13 mouse cellular contexts compared by ENCODE assay signal in the genomic region with DNA sequence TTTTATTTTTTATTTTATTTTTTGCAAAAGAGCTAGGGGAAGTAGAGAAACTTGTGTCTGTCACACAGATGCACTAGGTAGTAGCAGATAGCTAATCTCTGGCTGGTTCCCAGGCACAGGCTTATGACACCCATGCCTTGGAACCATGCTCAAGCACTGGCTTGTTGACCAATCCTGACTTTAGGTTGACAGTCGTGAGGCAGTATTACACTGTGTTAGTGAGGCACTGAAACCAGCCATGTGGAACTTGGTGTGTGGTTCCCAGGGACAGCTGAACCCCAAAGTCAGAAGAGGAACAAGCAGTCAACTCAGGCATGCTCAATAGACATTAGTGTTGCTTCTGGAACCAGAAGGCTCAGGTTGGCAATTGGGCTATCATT.
DNase-seq lines count a peak whose midpoint lies in the region; ATAC-seq and TF ChIP-seq lines count a peak whose summit lies in the region.
"Had no signal": no experiment of that assay in that cellular context is flagged by ENCODE, and none has a peak within 500 bp of the region (broad histone marks: within the 10 kb centered on the region; RNA-seq: fewer than 3 reads in every experiment).

No protein-coding gene starts in this region.

- no peaks in the 10 kb centered on the region for H3K27me3 ChIP-seq in embryonic facial prominence, embryonic 14.5 days (replicated peaks; ENCODE audit: control insufficient read depth, insufficient read depth, low read length)
- H3K27me3 ChIP-seq in embryonic facial prominence, embryonic 10.5 days (replicated peaks; ENCODE audit: low read depth, poor library complexity, severe bottlenecking) = no peaks in the 10 kb centered on the region
- no peaks in the 10 kb centered on the region for H3K27me3 ChIP-seq in hindbrain, embryonic 15.5 days
- no peaks in the 10 kb centered on the region for H3K27me3 ChIP-seq in hindbrain, embryonic 10.5 days (ENCODE audit: insufficient read depth, poor library complexity, severe bottlenecking)
- H3K27me3 ChIP-seq in lung, postnatal 0 days (replicated peaks; ENCODE audit: insufficient read depth, low read length) = no peaks in the 10 kb centered on the region
- H3K27me3 ChIP-seq: heart, embryonic 12.5 days; hindbrain, embryonic 12.5 days; midbrain, embryonic 15.5 days had no signal

- 82% methylated on average over 1 of the region's 1 CpGs for WGBS in embryonic facial prominence, embryonic 14.5 days
- WGBS in embryonic facial prominence, embryonic 10.5 days = 84% methylated on average over 1 of the region's 1 CpGs
- WGBS in hindbrain, embryonic 15.5 days = 66% methylated on average over 1 of the region's 1 CpGs
- 74% methylated on average over 1 of the region's 1 CpGs for WGBS in hindbrain, embryonic 10.5 days
- WGBS in lung, postnatal 0 days = 45% methylated on average over 1 of the region's 1 CpGs

- peak overlapping the region; percentile 39; the same call in 1 of the 2 replicates for H3K27ac ChIP-seq in embryonic facial prominence, embryonic 14.5 days (replicated peaks; ENCODE audit: low read depth, low read length)
- H3K27ac ChIP-seq in embryonic facial prominence, embryonic 10.5 days (replicated peaks) = no peak overlapping the region
- H3K27ac ChIP-seq in hindbrain, embryonic 15.5 days (replicated peaks) = no peak overlapping the region
- H3K27ac ChIP-seq in hindbrain, embryonic 10.5 days = no peak overlapping the region
- peak overlapping the region; percentile 38; the same call in 1 of the 2 replicates for H3K27ac ChIP-seq in lung, postnatal 0 days (ENCODE audit: low read length)
- H3K27ac ChIP-seq: hindbrain, embryonic 12.5 days; midbrain, embryonic 15.5 days had no signal

- TF ChIP-seq EP300 in lung, postnatal 0 days (IDR thresholded peaks at IDR 0.05) = no peak

- no peak overlapping the region for H3K4me3 ChIP-seq in embryonic facial prominence, embryonic 14.5 days (ENCODE audit: low read depth, low read length)
- H3K4me3 ChIP-seq in embryonic facial prominence, embryonic 10.5 days = no peak overlapping the region
- H3K4me3 ChIP-seq in hindbrain, embryonic 15.5 days = no peak overlapping the region
- no peak overlapping the region for H3K4me3 ChIP-seq in hindbrain, embryonic 10.5 days
- no peak overlapping the region for H3K4me3 ChIP-seq in lung, postnatal 0 days (ENCODE audit: low read depth, low read length)
- H3K4me3 ChIP-seq: heart, embryonic 12.5 days; hindbrain, embryonic 12.5 days; midbrain, embryonic 15.5 days had no signal

- H3K4me1 ChIP-seq in embryonic facial prominence, embryonic 14.5 days (ENCODE audit: control insufficient read depth, insufficient read depth, low read length) = peaks cover 6% of the 10 kb centered on the region; the same call in 1 of the 2 replicates
- no peaks in the 10 kb centered on the region for H3K4me1 ChIP-seq in embryonic facial prominence, embryonic 10.5 days
- no peaks in the 10 kb centered on the region for H3K4me1 ChIP-seq in hindbrain, embryonic 15.5 days (replicated peaks)
- H3K4me1 ChIP-seq in hindbrain, embryonic 10.5 days (replicated peaks) = no peaks in the 10 kb centered on the region
- H3K4me1 ChIP-seq in lung, postnatal 0 days (ENCODE audit: insufficient read depth, low read depth, low read length) = no peaks in the 10 kb centered on the region
- H3K4me1 ChIP-seq: hindbrain, embryonic 12.5 days had no signal

- ATAC-seq in embryonic facial prominence, embryonic 14.5 days (ENCODE audit: low read depth) = peak; percentile 55; the same call in 1 of the 2 replicates
- ATAC-seq in hindbrain, embryonic 15.5 days (ENCODE audit: low FRiP score, low read depth) = peak; percentile 48; the same call in 1 of the 2 replicates
- 0 out of 2 replicates have a peak, but pooled peaks have one; percentile 27 for ATAC-seq in lung, postnatal 0 days
- 0 out of 2 replicates have a peak, but pooled peaks have one; percentile 9 for ATAC-seq in neutrophil, adult 5-6 weeks (ENCODE audit: extremely low read depth, insufficient number of reproducible peaks, low FRiP score, poor library complexity, severe bottlenecking)
- ATAC-seq: midbrain, embryonic 15.5 days had no signal

- no peak overlapping the region for H3K9ac ChIP-seq in embryonic facial prominence, embryonic 14.5 days (ENCODE audit: low read depth, low read length)
- no peak overlapping the region for H3K9ac ChIP-seq in hindbrain, embryonic 15.5 days
- H3K9ac ChIP-seq in lung, postnatal 0 days (replicated peaks; ENCODE audit: low read depth) = no peak overlapping the region
- H3K9ac ChIP-seq: heart, embryonic 12.5 days; hindbrain, embryonic 12.5 days; midbrain, embryonic 15.5 days had no signal

- no peaks in the 10 kb centered on the region for H3K9me3 ChIP-seq in embryonic facial prominence, embryonic 14.5 days (ENCODE audit: control insufficient read depth, low read length)
- H3K9me3 ChIP-seq in embryonic facial prominence, embryonic 10.5 days = no peaks in the 10 kb centered on the region
- no peaks in the 10 kb centered on the region for H3K9me3 ChIP-seq in hindbrain, embryonic 15.5 days
- no peaks in the 10 kb centered on the region for H3K9me3 ChIP-seq in hindbrain, embryonic 10.5 days
- H3K9me3 ChIP-seq in lung, postnatal 0 days (ENCODE audit: low read length) = no peaks in the 10 kb centered on the region
- H3K9me3 ChIP-seq: heart, embryonic 12.5 days; hindbrain, embryonic 12.5 days; midbrain, embryonic 15.5 days had no signal

- H3K36me3 ChIP-seq in embryonic facial prominence, embryonic 14.5 days (ENCODE audit: control insufficient read depth, insufficient read depth, low read length) = no peaks in the 10 kb centered on the region
- H3K36me3 ChIP-seq in embryonic facial prominence, embryonic 10.5 days (replicated peaks) = no peaks in the 10 kb centered on the region
- no peaks in the 10 kb centered on the region for H3K36me3 ChIP-seq in hindbrain, embryonic 15.5 days
- no peaks in the 10 kb centered on the region for H3K36me3 ChIP-seq in hindbrain, embryonic 10.5 days
- H3K36me3 ChIP-seq in lung, postnatal 0 days (ENCODE audit: insufficient read depth, low read length) = no peaks in the 10 kb centered on the region
- H3K36me3 ChIP-seq: heart, embryonic 12.5 days; hindbrain, embryonic 12.5 days; midbrain, embryonic 15.5 days had no signal

- H3K4me2 ChIP-seq in embryonic facial prominence, embryonic 14.5 days (ENCODE audit: low read depth, low read length) = no peak overlapping the region
- no peak overlapping the region for H3K4me2 ChIP-seq in hindbrain, embryonic 15.5 days
- H3K4me2 ChIP-seq in lung, postnatal 0 days (replicated peaks; ENCODE audit: low read depth, low read length) = no peak overlapping the region
- H3K4me2 ChIP-seq: heart, embryonic 12.5 days; hindbrain, embryonic 12.5 days; midbrain, embryonic 15.5 days had no signal

- TF ChIP-seq CTCF in lung, postnatal 0 days (IDR thresholded peaks at IDR 0.05) = no peak

- peak; percentile 3 for DNase-seq in embryonic facial prominence, embryonic 14.5 days (ENCODE audit: low spot score)
- no peak for DNase-seq in embryonic facial prominence, embryonic 10.5 days (ENCODE audit: low spot score)
- DNase-seq in hindbrain, embryonic 10.5 days (ENCODE audit: low spot score) = no peak
- peak; percentile 30 for DNase-seq in lung, postnatal 0 days (ENCODE audit: low spot score)
- DNase-seq in lung, postnatal 14 days = no peak
- DNase-seq in right cerebral cortex, adult 2 months (ENCODE audit: low spot score in 2 of 2) = no peak
- DNase-seq: B cell, adult 2 months; right cerebral cortex, postnatal 4 days had no signal

Comparison
In these comparisons a context has a peak if more than half of its experiments do, and no peak if none do; other contexts are left out.
1. DNase-seq: peak in embryonic facial prominence, embryonic 14.5 days (single experiment) and lung, postnatal 0 days (single experiment); none in embryonic facial prominence, embryonic 10.5 days (single experiment), hindbrain, embryonic 10.5 days (single experiment), lung, postnatal 14 days (single experiment) and right cerebral cortex, adult 2 months (0 of 2).
2. H3K27ac ChIP-seq: peak in embryonic facial prominence, embryonic 14.5 days (single experiment) and lung, postnatal 0 days (single experiment); none in embryonic facial prominence, embryonic 10.5 days (single experiment), hindbrain, embryonic 15.5 days (single experiment) and hindbrain, embryonic 10.5 days (single experiment).
3. Peak in every context shown above with its lines, with median percentiles within 50 percentile points of each other: ATAC-seq.